Mouse (Mus musculus) embryonic facial prominence, embryonic 12.5 days (tissue): ENCODE data around the gene Pex1. TPM values are rescaled to one million over a fixed set of nuclear protein-coding genes. Genes with fewer than 3 reads are reported as not detected.
"Not testable (repeated sequence)": the region's sequence is repeated elsewhere in the genome, so short reads cannot be mapped to it uniquely, and the experiment has no call there.

ENCODE experiments used
- ATAC-seq: fragments of 200-750 bp; cut with Nextera tagmentation; 2 replicates; pipeline ENCODE4 v1.8.0; 2017; ENCODE audit not compliant: insufficient number of reproducible peaks, insufficient read depth, low FRiP score, low TSS enrichment
- H3K27ac ChIP-seq: fragments of 300-500 bp; sonication (generic); 2 replicates; pipeline ENCODE4 v1.5.1; 2016; ENCODE audit warnings: mild to moderate bottlenecking
- H3K27me3 ChIP-seq: fragments of 300-500 bp; sonication (generic); 2 replicates; pipeline ENCODE4 v1.6.1; 2016; ENCODE audit warnings: mild to moderate bottlenecking, moderate library complexity
- H3K36me3 ChIP-seq: fragments of 300-500 bp; sonication (generic); 2 replicates; pipeline ENCODE4 v1.6.1; 2016; ENCODE audit warnings: mild to moderate bottlenecking
- H3K4me1 ChIP-seq: fragments of 300-500 bp; sonication (generic); 2 replicates; pipeline ENCODE4 v1.6.1; 2016
- H3K4me2 ChIP-seq: fragments of 300-500 bp; sonication (generic); replicated peaks from 2 replicates; pipeline ENCODE4 v1.6.1; 2016; ENCODE audit warnings: mild to moderate bottlenecking, moderate library complexity
- H3K4me3 ChIP-seq: fragments of 300-500 bp; sonication (generic); 2 replicates; pipeline ENCODE4 v1.5.1; 2016; ENCODE audit warnings: mild to moderate bottlenecking
- H3K9ac ChIP-seq: fragments of 300-500 bp; sonication (generic); 2 replicates; pipeline ENCODE4 v1.6.1; 2016; ENCODE audit warnings: mild to moderate bottlenecking, moderate library complexity
- H3K9me3 ChIP-seq: fragments of 300-500 bp; sonication (generic); 2 replicates; pipeline ENCODE4 v1.6.1; 2016; ENCODE audit warnings: mild to moderate bottlenecking, moderate library complexity
- WGBS: fragments of 180-500 bp; shearing (Covaris S2); methylation state at CpG from one replicate; pipeline ENCODE4 v1.1.7; 2016; 5-methylcytosine and 5-hydroxymethylcytosine counted together
- polyA plus RNA-seq: library from polyadenylated mRNA; unstranded; fragments of >200 nt; fragmentation: Nextera tagmentation; extraction: Ambion mirVana; gene quantifications from 2 replicates; pipeline ENCODE4 v1.2.1, GENCODE M21; 2016

Pex1 gene
- polyA plus RNA-seq, 1 experiment from 2014 or later, result 16.7 TPM

DNA sequence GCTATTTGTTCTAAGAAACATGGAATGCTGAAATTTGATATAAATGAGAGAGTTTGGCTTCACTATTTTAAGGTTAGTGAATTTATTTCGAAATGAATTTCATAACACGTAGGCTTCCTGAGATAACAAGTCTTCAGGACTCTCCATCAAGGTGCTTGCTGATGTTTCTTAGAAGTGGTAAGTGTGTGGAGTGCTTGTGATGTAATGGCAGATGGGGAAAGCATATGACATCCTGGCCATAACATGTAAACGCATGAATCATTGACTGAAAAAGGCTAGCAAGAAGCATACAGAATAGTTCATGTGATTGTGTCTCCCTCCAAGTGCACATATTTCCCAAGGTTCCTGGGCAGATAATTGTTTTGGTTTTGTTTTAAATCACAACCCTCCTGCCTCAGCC is 4.9 kb downstream of the Pex1 start:
- WGBS, result 87% methylated on average over 3 of the region's 3 CpGs
- Histone ChIP-seq H3K27me3 (no peaks in the 10 kb centered on the region), H3K36me3 (peaks cover 10% of the 10 kb centered on the region), H3K4me3 (no peak overlapping the region), H3K9me3 (no peaks in the 10 kb centered on the region), H3K27ac (no peak overlapping the region), H3K9ac (no peak overlapping the region), H3K4me1 (0 out of 2 replicates have a peak, but pooled peaks cover 3% of the 10 kb centered on the region), H3K4me2 (no peak overlapping the region)
- ATAC-seq, result no peak

DNA sequence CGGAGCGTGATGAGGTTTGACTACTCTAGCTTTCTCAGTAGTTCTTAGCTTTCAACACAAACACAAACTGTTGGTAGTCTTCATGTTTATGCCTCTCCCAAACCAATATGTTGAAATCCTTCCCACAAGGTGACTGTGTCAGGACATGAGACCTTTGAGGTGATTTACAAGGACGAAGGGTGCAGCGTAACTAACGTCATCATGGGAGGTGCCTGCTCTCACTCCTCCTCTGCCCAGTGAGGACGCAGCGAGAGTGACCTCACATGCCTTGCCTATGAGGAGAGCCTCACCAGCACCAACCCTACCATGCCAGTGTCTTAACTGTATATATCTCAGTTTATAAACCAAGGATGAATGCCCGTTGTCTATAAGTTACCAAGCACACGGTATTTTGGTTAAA is 11.2 kb downstream of the Pex1 start:
- Histone ChIP-seq H3K4me3 (no peak overlapping the region), H3K9ac (no peak overlapping the region), H3K4me2 (no peak overlapping the region), H3K27me3 (no peaks in the 10 kb centered on the region), H3K27ac (no peak overlapping the region), H3K36me3 (peaks cover 33% of the 10 kb centered on the region), H3K9me3 (no peaks in the 10 kb centered on the region), H3K4me1 (no peaks in the 10 kb centered on the region)
- WGBS, result 94% methylated on average over 9 of the region's 9 CpGs
- ATAC-seq, result no peak

GRCm38 (mm10) chr5:3609241-3609640 is 13.4 kb downstream of the Pex1 start:
- Histone ChIP-seq H3K9ac (no peak overlapping the region), H3K4me3 (no peak overlapping the region), H3K36me3 (peaks cover 42% of the 10 kb centered on the region), H3K27ac (no peak overlapping the region), H3K9me3 (no peaks in the 10 kb centered on the region), H3K4me2 (no peak overlapping the region), H3K4me1 (no peaks in the 10 kb centered on the region), H3K27me3 (no peaks in the 10 kb centered on the region)
- no peak for ATAC-seq
- WGBS, result 94% methylated on average over 7 of the region's 7 CpGs

DNA sequence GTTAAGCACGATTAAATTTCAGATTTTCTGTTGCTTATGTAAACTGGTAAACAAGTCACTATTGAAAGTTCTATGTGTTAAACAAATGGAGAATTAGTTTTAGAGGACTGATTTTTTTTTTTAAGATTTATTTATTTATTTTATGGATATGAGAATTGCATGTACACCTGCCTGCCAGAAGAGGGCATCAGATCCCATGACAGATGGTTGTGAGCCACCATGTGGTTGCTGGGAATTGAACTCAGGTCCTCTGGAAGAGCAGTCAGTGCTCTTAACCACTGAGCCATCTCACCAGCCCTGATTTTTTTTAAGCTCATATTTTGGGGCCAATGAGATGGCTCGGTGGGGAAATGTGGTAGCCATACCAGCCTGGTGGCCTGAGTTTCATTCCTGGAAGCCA is 16.0 kb downstream of the Pex1 start:
- H3K36me3 ChIP-seq, result peaks cover 28% of the 10 kb centered on the region
- not testable (repeated sequence) for H3K9me3 ChIP-seq, ATAC-seq, H3K27ac ChIP-seq, H3K9ac ChIP-seq, H3K4me3 ChIP-seq, H3K27me3 ChIP-seq, H3K4me2 ChIP-seq, H3K4me1 ChIP-seq
- WGBS, result 89% methylated on average over 2 of the region's 2 CpGs

- Histone ChIP-seq H3K4me2 (no peak overlapping the region), H3K36me3 (peaks cover 42% of the 10 kb centered on the region), H3K4me1 (no peaks in the 10 kb centered on the region), H3K9ac (no peak overlapping the region), H3K9me3 (no peaks in the 10 kb centered on the region), H3K27me3 (no peaks in the 10 kb centered on the region), H3K27ac (no peak overlapping the region), H3K4me3 (no peak overlapping the region)
- 91% methylated on average over 7 of the region's 7 CpGs for whole genome bisulfite sequencing
- ATAC-seq, result no peak
Measured at GRCm38 (mm10) chr5:3620486-3620885, 24.6 kb downstream of the Pex1 start.

DNA sequence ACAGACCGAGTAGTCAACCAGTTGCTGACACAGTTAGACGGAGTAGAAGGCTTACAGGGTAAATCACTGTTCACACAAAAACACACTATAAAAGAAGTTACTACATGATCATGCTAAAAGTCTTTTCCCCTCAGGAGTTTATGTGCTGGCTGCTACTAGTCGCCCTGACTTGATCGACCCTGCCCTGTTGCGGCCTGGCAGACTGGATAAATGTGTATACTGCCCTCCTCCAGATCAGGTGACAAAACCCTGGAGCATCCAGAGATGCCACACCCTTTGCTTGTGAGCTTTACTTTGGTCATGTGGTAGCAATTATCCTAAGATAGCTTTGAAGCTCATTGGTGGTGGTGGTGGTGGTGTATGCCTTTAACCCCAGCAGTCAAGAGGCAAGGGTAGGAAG is 34.2 kb downstream of the Pex1 start:
- Histone ChIP-seq H3K9me3 (no peaks in the 10 kb centered on the region), H3K4me3 (no peak overlapping the region), H3K27ac (no peak overlapping the region), H3K4me2 (no peak overlapping the region), H3K4me1 (no peaks in the 10 kb centered on the region), H3K27me3 (no peaks in the 10 kb centered on the region), H3K9ac (no peak overlapping the region), H3K36me3 (peaks cover 25% of the 10 kb centered on the region)
- 82% methylated on average over 5 of the region's 5 CpGs for WGBS
- no peak for ATAC-seq

GRCm38 (mm10) chr5:3631512-3632271 is 35.8 kb downstream of the Pex1 start:
- ATAC-seq, result no peak
- WGBS, result 77% methylated on average over 16 of the region's 16 CpGs
- no peaks in the 10 kb centered on the region for H3K4me1 ChIP-seq
- H3K4me2 ChIP-seq, result no peak overlapping the region
- no peaks in the 10 kb centered on the region for H3K9me3 ChIP-seq
- H3K36me3 ChIP-seq, result peaks cover 29% of the 10 kb centered on the region
- no peak overlapping the region for H3K4me3 ChIP-seq
- H3K27ac ChIP-seq, result no peak overlapping the region
- H3K27me3 ChIP-seq, result no peaks in the 10 kb centered on the region
- H3K9ac ChIP-seq, result no peak overlapping the region

- H3K4me1 ChIP-seq, result no peaks in the 10 kb centered on the region
- H3K36me3 ChIP-seq, result peaks cover 24% of the 10 kb centered on the region
- H3K27me3 ChIP-seq, result no peaks in the 10 kb centered on the region
- 78% methylated on average over 5 of the region's 5 CpGs for WGBS
- no peak overlapping the region for H3K4me3 ChIP-seq
- no peak for ATAC-seq
- H3K27ac ChIP-seq, result no peak overlapping the region
- H3K4me2 ChIP-seq, result no peak overlapping the region
- H3K9me3 ChIP-seq, result no peaks in the 10 kb centered on the region
- no peak overlapping the region for H3K9ac ChIP-seq
Measured at GRCm38 (mm10) chr5:3632285-3632684, 36.4 kb downstream of the Pex1 start.

- Histone ChIP-seq H3K4me3 (no peak overlapping the region), H3K27ac (no peak overlapping the region), H3K36me3 (peaks cover 24% of the 10 kb centered on the region), H3K27me3 (no peaks in the 10 kb centered on the region), H3K9me3 (no peaks in the 10 kb centered on the region), H3K4me1 (no peaks in the 10 kb centered on the region), H3K9ac (no peak overlapping the region), H3K4me2 (no peak overlapping the region)
- ATAC-seq, result no peak
- 95% methylated on average over 13 of the region's 13 CpGs for WGBS
Measured at GRCm38 (mm10) chr5:3633315-3633714, 37.4 kb downstream of the Pex1 start.

DNA sequence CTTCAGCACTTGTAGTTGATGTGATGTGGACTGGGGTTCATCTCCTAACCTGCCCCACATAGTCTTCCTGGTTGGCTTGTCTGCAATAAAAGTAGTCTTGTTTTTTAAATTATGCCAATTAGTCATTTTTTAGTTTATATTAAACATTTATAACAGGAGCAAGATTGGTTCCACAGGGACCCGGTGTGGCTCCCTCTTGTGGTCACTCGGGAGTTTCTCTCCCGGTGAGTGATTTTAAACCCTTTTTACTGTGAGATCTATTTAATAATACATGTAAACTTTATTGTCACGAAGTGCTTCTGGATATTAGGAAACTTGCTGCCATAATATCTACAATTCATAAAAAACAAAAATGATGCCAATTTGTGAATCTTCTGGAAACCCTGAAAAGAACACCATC is 38.1 kb downstream of the Pex1 start:
- Histone ChIP-seq H3K27ac (no peak overlapping the region), H3K9ac (no peak overlapping the region), H3K4me2 (no peak overlapping the region), H3K36me3 (peaks cover 24% of the 10 kb centered on the region), H3K27me3 (no peaks in the 10 kb centered on the region), H3K4me3 (no peak overlapping the region), H3K9me3 (no peaks in the 10 kb centered on the region), H3K4me1 (no peaks in the 10 kb centered on the region)
- WGBS, result 76% methylated on average over 4 of the region's 4 CpGs
- ATAC-seq, result no peak

DNA sequence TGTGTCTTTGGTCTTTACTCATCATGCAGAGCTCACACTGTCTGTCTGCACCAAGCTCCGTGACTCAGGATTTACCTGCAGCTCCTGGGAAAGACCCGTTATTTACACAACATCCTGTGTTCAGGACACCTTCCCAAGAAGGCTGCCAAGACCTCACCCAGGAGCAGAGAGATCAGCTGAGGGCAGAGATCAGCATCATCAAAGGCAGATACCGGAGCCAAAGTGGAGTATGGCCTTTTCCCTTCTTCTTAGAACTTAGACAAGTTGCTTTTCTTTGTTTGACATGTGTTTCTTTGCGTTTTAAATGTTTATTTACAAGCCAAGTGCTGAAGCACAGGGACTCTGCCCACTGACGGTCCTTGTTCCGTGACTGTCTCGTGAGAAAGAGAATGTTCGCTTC is 39.4 kb downstream of the Pex1 start:
- Histone ChIP-seq H3K36me3 (peaks cover 22% of the 10 kb centered on the region), H3K27ac (no peak overlapping the region), H3K4me2 (no peak overlapping the region), H3K9me3 (no peaks in the 10 kb centered on the region), H3K4me1 (no peaks in the 10 kb centered on the region), H3K4me3 (no peak overlapping the region), H3K9ac (no peak overlapping the region), H3K27me3 (no peaks in the 10 kb centered on the region)
- ATAC-seq, result no peak
- 86% methylated on average over 8 of the region's 8 CpGs for WGBS

GRCm38 (mm10) chr5:3644621-3645020 is 48.8 kb downstream of the Pex1 start:
- Histone ChIP-seq H3K27me3 (no peaks in the 10 kb centered on the region), H3K4me1 (peaks cover 9% of the 10 kb centered on the region), H3K9ac (no peak overlapping the region), H3K4me2 (no peak overlapping the region), H3K36me3 (peaks cover 34% of the 10 kb centered on the region), H3K4me3 (no peak overlapping the region), H3K9me3 (no peaks in the 10 kb centered on the region), H3K27ac (no peak overlapping the region)
- WGBS, result 95% methylated on average over 6 of the region's 6 CpGs
- no peak for ATAC-seq
